Mouse (Mus musculus) hindbrain, postnatal 0 days (tissue): Measurements from ENCODE around the gene Wdr74. TPM values are rescaled to one million over a fixed set of nuclear protein-coding genes. Genes with fewer than 3 reads are reported as not detected.

Source experiments
- ATAC-seq: fragments of 200-750 bp; cut with Nextera tagmentation; 2 replicates; pipeline ENCODE4 v1.8.0; 2017; ENCODE audit warnings: mild to moderate bottlenecking, moderate TSS enrichment, moderate library complexity
- DNase-seq: peaks from one replicate; pipeline ENCODE4 v3.0.0-alpha.2; 2015; ENCODE audit warnings: low spot score
- H3K27ac ChIP-seq: fragments of 300-500 bp; sonication (generic); 2 replicates; pipeline ENCODE4 v1.5.1; 2014; ENCODE audit warnings: mild to moderate bottlenecking
- H3K27me3 ChIP-seq: fragments of 300-500 bp; sonication (generic); 2 replicates; pipeline ENCODE4 v1.6.1; 2014; ENCODE audit warnings: low read length, mixed read lengths; ENCODE audit not compliant: insufficient read depth
- H3K36me3 ChIP-seq: fragments of 300-500 bp; sonication (generic); 2 replicates; pipeline ENCODE4 v1.6.1; 2014; ENCODE audit warnings: low read length, mixed read lengths; ENCODE audit not compliant: insufficient read depth
- H3K4me1 ChIP-seq: fragments of 300-500 bp; sonication (generic); 2 replicates; pipeline ENCODE4 v1.6.1; 2014; ENCODE audit warnings: antibody characterized with exemption, low read length, mixed read lengths; ENCODE audit not compliant: insufficient read depth
- H3K4me2 ChIP-seq: fragments of 300-500 bp; sonication (generic); 2 replicates; pipeline ENCODE4 v1.6.1; 2014; ENCODE audit warnings: low read depth, mild to moderate bottlenecking, low read length, moderate library complexity, mixed read lengths
- H3K4me3 ChIP-seq: fragments of 300-500 bp; sonication (generic); 2 replicates; pipeline ENCODE4 v1.5.1; 2014; ENCODE audit warnings: low read length
- H3K9ac ChIP-seq: fragments of 300-500 bp; sonication (generic); replicated peaks from 2 replicates; pipeline ENCODE4 v1.6.1; 2014; ENCODE audit warnings: mild to moderate bottlenecking, low read length, moderate library complexity, mixed read lengths
- H3K9me3 ChIP-seq: fragments of 300-500 bp; sonication (generic); 2 replicates; pipeline ENCODE4 v1.6.1; 2016; ENCODE audit warnings: low read length, mixed read lengths
- CTCF ChIP-seq: IDR thresholded peaks from 2 replicates; pipeline ENCODE4 v1.5.1; 2016; ENCODE audit warnings: antibody characterized with exemption, control low read depth, low read depth
- WGBS: fragments of 180-500 bp; shearing (Covaris S2); extraction: QIAGEN DNeasy Blood & Tissue Kit; methylation state at CpG from one replicate; pipeline ENCODE4 v1.1.7; 2014; 5-methylcytosine and 5-hydroxymethylcytosine counted together
- polyA plus RNA-seq: library from polyadenylated mRNA; unstranded; fragments of >200 nt; fragmentation: Nextera tagmentation; extraction: Ambion mirVana; gene quantifications from 2 replicates; pipeline ENCODE4 v1.2.1, GENCODE M21; 2015
- total RNA-seq: library from RNA; depleted of rRNA; stranded (reverse); fragments of >200 nt; gene quantifications from 2 replicates; pipeline ENCODE4 v1.2.3, GENCODE M21; 2014

The Wdr74 gene
- total and polyA plus RNA-seq, 2 experiments from 2014 or later: 49.7 to 78.7 TPM

DNA sequence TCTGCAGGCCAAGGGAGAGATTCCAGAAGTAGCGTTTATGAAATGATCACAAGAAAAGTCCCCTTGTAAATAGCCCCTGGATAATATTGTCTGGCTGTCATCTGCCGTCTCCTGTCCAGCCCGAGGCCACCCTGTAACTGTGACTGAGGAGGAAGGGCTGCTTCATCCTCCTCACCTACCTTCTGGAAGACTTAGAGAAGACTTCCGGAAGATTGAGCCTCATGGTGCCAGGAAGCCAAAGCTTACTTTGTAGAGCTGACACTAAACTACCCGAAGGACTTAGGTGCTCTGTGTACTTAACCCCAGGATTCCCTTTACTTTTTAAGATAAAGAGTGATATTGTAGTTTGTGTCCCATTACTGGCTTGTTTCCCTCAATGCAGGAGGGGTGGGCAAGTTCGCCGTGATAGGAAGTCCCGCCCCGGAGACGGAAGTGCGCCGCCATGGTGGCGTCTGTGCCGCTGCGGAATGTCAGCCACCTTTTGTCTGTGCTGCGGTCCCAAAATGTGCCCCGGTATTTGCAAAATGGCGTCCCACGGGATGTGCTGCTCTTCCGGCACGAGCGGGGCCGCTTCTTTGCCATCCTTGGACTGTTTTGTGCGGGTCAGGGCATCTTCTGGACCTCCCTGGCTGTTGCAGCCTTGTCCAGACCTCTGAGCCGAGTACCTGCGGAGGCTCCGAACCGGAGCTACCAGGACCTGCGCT lies 35.1 kb downstream of the Wdr74 start, which contains the start of gene Tmem223:
Gene Tmem223, plus strand, starts transcription at position 430 of the 704 bp plus-strand sequence.
- peak; percentile 67 for ATAC-seq
- H3K27me3 ChIP-seq: no peaks in the 10 kb centered on the region

DNA sequence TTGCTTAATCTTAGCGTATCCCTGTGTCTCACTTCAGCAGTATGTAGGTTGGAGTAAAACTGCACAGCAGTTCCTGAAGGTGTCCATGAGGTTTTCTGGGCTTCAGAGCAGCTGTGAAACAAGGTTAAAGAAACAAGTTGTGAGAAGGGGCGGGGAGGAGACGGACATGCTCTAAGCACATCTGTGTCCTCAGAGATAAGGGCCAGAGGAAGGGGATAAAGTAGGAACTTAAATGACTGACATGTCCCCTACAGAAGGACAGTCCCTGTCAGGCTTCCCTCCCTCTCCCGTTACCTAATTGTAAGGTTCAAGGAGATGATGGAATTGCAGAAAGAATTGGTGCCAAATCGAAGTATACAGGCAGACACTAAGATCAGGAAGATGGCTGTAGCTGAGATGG lies 37.4 kb downstream of the Wdr74 start:
- no peak for DNase-seq
- Histone ChIP-seq H3K9me3 (no peaks in the 10 kb centered on the region), H3K27me3 (no peaks in the 10 kb centered on the region), H3K4me1 (peaks cover 12% of the 10 kb centered on the region), H3K9ac (peak overlapping the region; percentile 93; the same call in 1 of the 2 replicates), H3K36me3 (peaks cover 17% of the 10 kb centered on the region), H3K27ac (no peak overlapping the region), H3K4me3 (no peak overlapping the region), H3K4me2 (peak overlapping the region; percentile 95)
- no peak for TF ChIP-seq CTCF
- ATAC-seq: no peak
- WGBS: 87% methylated on average over 5 of the region's 5 CpGs

More for the DNA sequence above, 35.1 kb downstream of the Wdr74 start, which contains the start of gene Tmem223:
- peak within 1 kb of the TSS; percentile 81 for H3K4me2 ChIP-seq
- peak; percentile 47 for TF ChIP-seq CTCF
- H3K27ac ChIP-seq: peak within 1 kb of the TSS; percentile 91
- DNase-seq: peak; percentile 90
- no peaks in the 10 kb centered on the region for H3K9me3 ChIP-seq
- WGBS: 28% methylated on average over 29 of the region's 29 CpGs
- peak within 1 kb of the TSS; percentile 84 for H3K4me3 ChIP-seq
- H3K4me1 ChIP-seq: peaks cover 12% of the 10 kb centered on the region
- H3K9ac ChIP-seq: peak within 1 kb of the TSS; percentile 90
- peaks cover 35% of the 10 kb centered on the region for H3K36me3 ChIP-seq

DNA sequence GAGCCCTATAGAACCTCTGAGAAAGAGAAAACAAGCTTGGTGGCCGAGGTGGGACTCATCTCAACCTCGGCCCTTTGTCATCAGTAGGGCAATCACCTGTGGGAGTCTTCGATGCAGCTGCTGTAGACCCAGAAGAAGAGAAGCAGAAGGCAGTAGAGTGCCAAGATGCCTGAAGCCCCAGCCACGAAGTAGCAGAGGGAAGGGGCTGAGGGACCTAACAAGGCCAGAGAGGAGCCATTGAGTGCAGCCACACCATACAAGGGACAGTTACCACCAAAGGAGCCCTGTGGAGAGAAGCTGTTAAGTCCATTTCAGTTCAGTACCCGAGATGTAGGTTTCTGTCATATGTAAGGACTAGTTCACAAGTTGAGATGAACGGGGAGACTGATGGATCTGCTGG lies 37.8 kb downstream of the Wdr74 start:
- ATAC-seq (no peak), DNase-seq (no peak)
- Histone ChIP-seq H3K9me3 (no peaks in the 10 kb centered on the region), H3K4me2 (peak overlapping the region; percentile 95), H3K4me3 (peak overlapping the region; percentile 69), H3K27ac (peak overlapping the region; percentile 95; the same call in 1 of the 2 replicates), H3K9ac (peak overlapping the region; percentile 93), H3K36me3 (peaks cover 17% of the 10 kb centered on the region), H3K27me3 (no peaks in the 10 kb centered on the region), H3K4me1 (peaks cover 12% of the 10 kb centered on the region)
- no peak for TF ChIP-seq CTCF
- WGBS: 61% methylated on average over 6 of the region's 6 CpGs

DNA sequence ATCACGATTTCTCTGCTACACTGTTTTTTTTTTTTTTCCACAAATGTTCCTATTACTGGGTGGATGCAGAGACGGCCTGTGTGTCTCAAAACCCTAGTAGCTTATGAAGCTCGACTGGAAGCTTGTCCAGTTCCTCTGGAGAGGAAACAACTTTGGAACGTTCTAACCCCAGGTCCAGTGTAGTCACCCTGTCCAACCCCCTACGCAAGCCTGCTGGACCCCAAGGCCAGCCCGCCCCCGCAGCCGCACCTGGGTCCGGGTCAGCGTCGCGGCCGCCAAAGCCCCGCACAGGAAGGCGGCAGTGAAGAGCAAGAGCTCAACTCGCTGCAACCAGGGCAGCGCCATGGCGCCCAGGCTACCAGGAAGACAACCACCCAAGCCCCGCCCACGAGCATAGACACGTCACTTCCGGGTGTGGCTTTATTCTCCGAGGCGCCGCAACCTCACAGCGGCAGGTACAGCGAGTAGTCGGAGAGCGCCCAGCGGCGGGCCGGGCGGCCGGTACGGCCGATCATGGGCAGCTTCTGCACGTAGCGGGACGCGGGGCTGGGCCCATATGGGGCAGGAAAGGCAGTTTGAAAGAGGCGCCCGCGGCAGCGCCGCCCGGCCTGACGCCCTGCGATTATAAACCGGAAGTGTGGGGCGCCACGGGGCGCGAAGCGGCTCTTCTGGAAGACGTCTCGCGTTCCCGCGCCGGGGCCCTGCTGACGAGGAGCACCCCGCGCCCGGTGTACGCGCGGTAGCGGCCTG lies 38.6 kb downstream of the Wdr74 start, which contains the start of gene Tmem179b:
Gene Tmem179b, minus strand, starts transcription at position 382 of the 750 bp plus-strand sequence.
- Histone ChIP-seq H3K9me3 (no peaks in the 10 kb centered on the region), H3K4me2 (peak within 1 kb of the TSS; percentile 95), H3K27me3 (no peaks in the 10 kb centered on the region), H3K36me3 (peaks cover 14% of the 10 kb centered on the region; the same call in 1 of the 2 replicates), H3K4me1 (peaks cover 12% of the 10 kb centered on the region), H3K9ac (peak within 1 kb of the TSS; percentile 93), H3K4me3 (peak within 1 kb of the TSS; percentile 69), H3K27ac (peak within 1 kb of the TSS; percentile 95)
- peak; percentile 23; the same call in 1 of the 2 replicates for TF ChIP-seq CTCF
- peak; percentile 97 for DNase-seq
- peak; percentile 94 for ATAC-seq
- WGBS: under 1% methylated on average over 67 of the region's 68 CpGs

DNA sequence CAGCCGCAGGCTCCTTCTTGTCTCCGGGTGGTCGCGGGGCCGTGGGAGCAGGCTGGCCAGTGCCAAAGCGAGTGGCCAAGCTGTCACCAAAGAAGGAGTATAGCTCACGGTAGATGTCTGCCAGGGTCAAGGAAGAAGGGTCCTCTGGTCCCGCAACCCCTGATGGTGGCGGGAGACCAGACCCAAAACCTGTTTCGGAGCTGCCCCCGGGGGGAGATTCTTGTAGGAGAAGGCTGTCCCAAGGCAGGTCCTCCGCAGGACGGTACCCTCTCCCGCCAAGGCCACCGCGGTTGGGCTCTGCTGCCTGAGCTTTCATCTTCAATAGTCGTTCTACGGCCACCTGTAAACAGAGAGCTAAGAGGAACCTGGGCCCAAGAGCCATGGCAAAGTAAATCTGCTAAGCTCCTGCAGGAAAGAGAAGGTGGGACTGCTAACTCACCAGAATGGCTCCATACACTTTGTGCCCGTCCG lies 39.4 kb downstream of the Wdr74 start:
- Histone ChIP-seq H3K27ac (peak overlapping the region; percentile 95), H3K36me3 (peaks cover 16% of the 10 kb centered on the region; the same call in 1 of the 2 replicates), H3K9me3 (no peaks in the 10 kb centered on the region), H3K9ac (peak overlapping the region; percentile 93), H3K4me3 (peak overlapping the region; percentile 69), H3K27me3 (no peaks in the 10 kb centered on the region), H3K4me2 (peak overlapping the region; percentile 95), H3K4me1 (peaks cover 12% of the 10 kb centered on the region)
- DNase-seq: peak; percentile 31
- no peak for TF ChIP-seq CTCF
- 5% methylated on average over 20 of the region's 20 CpGs for whole genome bisulfite sequencing
- ATAC-seq: no peak; the same call in none of the 2 replicates

DNA sequence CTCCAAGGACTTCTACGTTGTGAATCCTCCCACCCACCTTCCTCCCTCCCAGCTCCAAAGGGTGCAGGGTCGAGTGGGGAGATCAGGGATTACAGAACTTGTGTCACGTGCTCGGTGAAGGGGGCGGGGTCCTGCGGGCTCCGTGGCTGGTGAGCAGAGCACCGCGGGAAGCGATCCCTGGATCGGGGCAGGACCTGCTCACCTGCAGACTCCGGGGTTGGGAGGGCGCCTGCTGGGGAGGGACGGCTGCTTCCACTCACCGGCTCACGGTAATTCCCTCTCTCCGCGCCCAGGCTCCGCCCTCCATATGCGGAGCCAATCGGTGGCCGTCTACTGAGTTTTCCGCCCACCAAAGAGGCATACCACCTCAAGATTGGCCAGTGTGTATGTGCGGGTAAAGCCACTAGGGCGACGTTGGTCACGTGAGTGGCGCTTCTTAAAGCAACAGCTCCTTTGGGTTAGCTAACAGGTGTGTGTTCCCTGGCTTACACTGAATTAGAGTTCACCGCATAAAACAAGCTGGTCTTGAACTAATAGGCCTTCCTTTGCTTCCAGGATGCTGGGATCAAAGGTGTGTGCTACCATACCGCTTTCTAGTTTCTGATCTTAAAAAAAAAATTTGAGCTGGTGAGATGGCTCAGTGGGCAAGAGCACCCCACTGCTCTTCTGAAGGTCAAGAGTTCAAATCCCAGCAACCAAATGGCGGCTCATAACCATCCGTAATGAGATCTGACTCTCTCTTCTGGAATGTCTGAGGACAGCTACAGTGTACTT lies 50.6 kb downstream of the Wdr74 start, which contains the start of gene Taf6l:
Gene Taf6l, minus strand, starts transcription at position 410 of the 774 bp plus-strand sequence.
- H3K4me3 ChIP-seq: peak within 1 kb of the TSS; percentile 57
- DNase-seq: peak; percentile 97
- under 1% methylated on average over 32 of the region's 32 CpGs for WGBS
- peak within 1 kb of the TSS; percentile 64; the same call in 1 of the 2 replicates for H3K27ac ChIP-seq
- peaks cover 17% of the 10 kb centered on the region; the same call in 1 of the 2 replicates for H3K36me3 ChIP-seq
- H3K27me3 ChIP-seq: no peaks in the 10 kb centered on the region
- peak; percentile 100 for ATAC-seq
- H3K4me2 ChIP-seq: peak within 1 kb of the TSS; percentile 61
- H3K4me1 ChIP-seq: no peaks in the 10 kb centered on the region
- peak within 1 kb of the TSS; percentile 55 for H3K9ac ChIP-seq
- H3K9me3 ChIP-seq: no peaks in the 10 kb centered on the region
- peak; percentile 63 for TF ChIP-seq CTCF
